Mouse (Mus musculus) stomach, embryonic 15.5 days (tissue): ENCODE data around the gene Rhcg. TPM values are rescaled to one million over a fixed set of nuclear protein-coding genes. Genes with fewer than 3 reads are reported as not detected.

Experiments
- ATAC-seq: fragments of 200-750 bp; cut with Nextera tagmentation; 2 replicates; pipeline ENCODE4 v1.8.0; 2017; ENCODE audit warnings: low read depth, moderate number of reproducible peaks, moderate TSS enrichment; ENCODE audit not compliant: insufficient read depth, low FRiP score
- H3K27ac ChIP-seq: fragments of 300-500 bp; sonication (generic); 2 replicates; pipeline ENCODE4 v1.5.1; 2015; ENCODE audit warnings: mild to moderate bottlenecking, inconsistent platforms
- H3K27me3 ChIP-seq: fragments of 300-500 bp; sonication (generic); replicated peaks from 2 replicates; pipeline ENCODE4 v1.6.1; 2015; ENCODE audit warnings: inconsistent platforms
- H3K36me3 ChIP-seq: fragments of 300-500 bp; sonication (generic); 2 replicates; pipeline ENCODE4 v1.6.1; 2015; ENCODE audit warnings: inconsistent platforms
- H3K4me1 ChIP-seq: fragments of 300-500 bp; sonication (generic); 2 replicates; pipeline ENCODE4 v1.6.1; 2015; ENCODE audit warnings: inconsistent platforms
- H3K4me2 ChIP-seq: fragments of 300-500 bp; sonication (generic); 2 replicates; pipeline ENCODE4 v1.6.1; 2015; ENCODE audit warnings: mild to moderate bottlenecking, inconsistent platforms
- H3K4me3 ChIP-seq: fragments of 300-500 bp; sonication (generic); replicated peaks from 2 replicates; pipeline ENCODE4 v1.5.1; 2015; ENCODE audit warnings: inconsistent platforms
- H3K9ac ChIP-seq: fragments of 300-500 bp; sonication (generic); 2 replicates; pipeline ENCODE4 v1.6.1; 2015; ENCODE audit warnings: inconsistent platforms
- H3K9me3 ChIP-seq: fragments of 300-500 bp; sonication (generic); 2 replicates; pipeline ENCODE4 v1.6.1; 2016; ENCODE audit warnings: inconsistent platforms
- WGBS: fragments of 180-500 bp; shearing (Covaris S2); methylation state at CpG from one replicate; pipeline ENCODE4 v1.1.7; 2015; 5-methylcytosine and 5-hydroxymethylcytosine counted together
- polyA plus RNA-seq: library from polyadenylated mRNA; unstranded; fragments of >200 nt; fragmentation: Nextera tagmentation; extraction: Ambion mirVana; gene quantifications from 2 replicates; pipeline ENCODE4 v1.2.1, GENCODE M21; 2015

Gene Rhcg
- polyA plus RNA-seq, 1 experiment from 2014 or later: 0.41 TPM

GRCm38 (mm10) chr7:79568937-79569535, 48.4 kb downstream of the Rhcg start:
- no peaks in the 10 kb centered on the region for H3K9me3 ChIP-seq
- 39% methylated on average over 4 of the region's 4 CpGs for WGBS

DNA sequence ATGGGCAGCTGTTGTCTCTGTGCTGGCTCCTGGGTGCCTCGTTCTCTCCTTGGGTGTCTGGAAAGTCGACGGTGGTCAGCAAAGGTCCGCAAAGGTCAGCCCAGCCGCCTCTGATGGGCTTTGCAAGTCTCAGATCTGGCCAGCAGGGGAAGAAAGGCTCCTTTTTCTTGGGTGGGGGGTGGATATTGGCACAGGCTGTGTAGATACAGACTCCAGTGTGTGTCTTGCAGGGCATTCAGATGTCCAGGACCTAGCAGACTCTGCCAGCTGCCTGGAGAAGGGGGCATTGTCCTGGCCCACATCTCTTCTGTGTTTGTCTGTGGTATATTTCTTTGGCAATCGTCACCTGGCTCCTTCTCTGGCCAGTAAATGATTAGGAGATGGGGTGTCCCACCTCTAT, 49.2 kb downstream of the Rhcg start:
- Histone ChIP-seq H3K9me3 (no peaks in the 10 kb centered on the region), H3K9ac (no peak overlapping the region), H3K27me3 (peaks cover 10% of the 10 kb centered on the region; the same call in 1 of the 2 replicates), H3K27ac (no peak overlapping the region), H3K36me3 (no peaks in the 10 kb centered on the region), H3K4me2 (no peak overlapping the region), H3K4me3 (no peak overlapping the region), H3K4me1 (no peaks in the 10 kb centered on the region)
- WGBS: 65% methylated on average over 6 of the region's 6 CpGs
- ATAC-seq: no peak

More at GRCm38 (mm10) chr7:79568937-79569535, 48.4 kb downstream of the Rhcg start:
- Histone ChIP-seq H3K27ac (no peak overlapping the region), H3K4me3 (no peak overlapping the region), H3K36me3 (no peaks in the 10 kb centered on the region), H3K4me2 (no peak overlapping the region), H3K27me3 (peaks cover 12% of the 10 kb centered on the region; the same call in 1 of the 2 replicates), H3K4me1 (no peaks in the 10 kb centered on the region), H3K9ac (no peak overlapping the region)
- ATAC-seq: no peak

- no peaks in the 10 kb centered on the region for H3K9me3 ChIP-seq
- no peak overlapping the region for H3K4me3 ChIP-seq
- no peaks in the 10 kb centered on the region for H3K4me1 ChIP-seq
- H3K36me3 ChIP-seq: no peaks in the 10 kb centered on the region
- ATAC-seq: no peak
- H3K27ac ChIP-seq: no peak overlapping the region
- H3K4me2 ChIP-seq: no peak overlapping the region
- H3K9ac ChIP-seq: no peak overlapping the region
- H3K27me3 ChIP-seq: peaks cover 36% of the 10 kb centered on the region
- 21% methylated on average over 13 of the region's 13 CpGs for WGBS
These were observed 53.8 kb downstream of the Rhcg start for GRCm38 (mm10) chr7:79563675-79564074.

- WGBS: 41% methylated on average over 5 of the region's 5 CpGs
- no peak for ATAC-seq
- peaks cover 43% of the 10 kb centered on the region for H3K27me3 ChIP-seq
These were observed 55.1 kb downstream of the Rhcg start for GRCm38 (mm10) chr7:79562385-79562784.

DNA sequence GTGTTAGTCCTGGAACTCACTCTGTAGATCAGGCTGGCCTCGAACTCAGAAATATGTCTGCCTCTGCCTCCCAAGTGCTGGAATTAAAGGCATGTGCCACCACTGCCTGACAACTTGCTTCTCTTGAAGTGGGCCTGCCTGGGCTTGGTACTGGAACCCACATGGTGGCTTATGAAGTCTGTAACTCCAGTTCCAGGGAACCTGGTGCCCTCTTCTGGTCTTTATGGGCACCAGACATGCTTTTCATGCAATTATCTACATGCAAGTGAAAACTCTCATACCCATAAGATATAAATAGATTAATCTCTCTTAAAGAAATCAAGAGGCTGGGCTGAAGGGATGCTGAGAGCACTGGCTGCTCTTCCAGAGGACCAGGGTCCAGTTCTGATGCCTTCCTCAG, 58.8 kb downstream of the Rhcg start:
- no peak for ATAC-seq
- H3K27me3 ChIP-seq: peaks cover 77% of the 10 kb centered on the region

More at GRCm38 (mm10) chr7:79562385-79562784, 55.1 kb downstream of the Rhcg start:
- no peak overlapping the region for H3K27ac ChIP-seq
- H3K4me3 ChIP-seq: no peak overlapping the region
- H3K4me2 ChIP-seq: no peak overlapping the region
- no peaks in the 10 kb centered on the region for H3K4me1 ChIP-seq
- H3K9ac ChIP-seq: no peak overlapping the region
- no peaks in the 10 kb centered on the region for H3K36me3 ChIP-seq
- no peaks in the 10 kb centered on the region for H3K9me3 ChIP-seq

GRCm38 (mm10) chr7:79557728-79558221, 59.7 kb downstream of the Rhcg start:
- no peaks in the 10 kb centered on the region for H3K9me3 ChIP-seq
- H3K4me1 ChIP-seq: no peaks in the 10 kb centered on the region
- H3K36me3 ChIP-seq: no peaks in the 10 kb centered on the region
- H3K9ac ChIP-seq: no peak overlapping the region
- no peak overlapping the region for H3K4me3 ChIP-seq
- no peak for ATAC-seq
- WGBS: 11% methylated on average over 8 of the region's 8 CpGs
- H3K27me3 ChIP-seq: peaks cover 86% of the 10 kb centered on the region
- no peak overlapping the region for H3K4me2 ChIP-seq
- H3K27ac ChIP-seq: no peak overlapping the region

More for the DNA sequence above, 58.8 kb downstream of the Rhcg start:
- Histone ChIP-seq H3K4me2 (no peak overlapping the region), H3K9me3 (no peaks in the 10 kb centered on the region), H3K4me1 (no peaks in the 10 kb centered on the region), H3K9ac (no peak overlapping the region), H3K4me3 (no peak overlapping the region), H3K27ac (no peak overlapping the region), H3K36me3 (no peaks in the 10 kb centered on the region)
- WGBS: 77% methylated on average over 1 of the region's 1 CpGs

GRCm38 (mm10) chr7:79555368-79556034, 62.0 kb downstream of the Rhcg start:
- ATAC-seq: no peak
- peaks cover 79% of the 10 kb centered on the region for H3K27me3 ChIP-seq
- WGBS: 4% methylated on average over 25 of the region's 25 CpGs

DNA sequence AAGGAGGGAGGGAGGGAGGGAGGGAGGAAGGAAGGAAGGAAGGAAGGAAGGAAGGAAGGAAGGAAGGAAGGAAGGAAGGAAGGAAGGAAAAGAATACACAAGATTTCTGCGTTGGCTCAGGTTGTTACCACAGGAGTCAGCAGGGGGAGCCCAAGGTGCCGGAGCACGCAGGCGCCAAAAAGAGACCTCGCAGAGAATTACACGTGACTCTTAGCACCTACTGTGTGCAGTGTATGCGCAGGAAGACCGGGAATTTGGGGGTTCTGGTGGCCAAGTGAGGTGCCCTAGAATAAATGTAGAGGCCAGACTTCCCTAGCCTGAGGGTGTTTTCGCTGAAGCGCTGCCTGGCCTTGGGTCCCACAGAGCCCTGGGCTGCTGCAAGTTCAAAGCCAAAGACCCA, 64.8 kb downstream of the Rhcg start:
- ATAC-seq: no peak
- WGBS: 3% methylated on average over 10 of the region's 10 CpGs
- no peak overlapping the region for H3K9ac ChIP-seq

More at GRCm38 (mm10) chr7:79555368-79556034, 62.0 kb downstream of the Rhcg start:
- H3K36me3 ChIP-seq: no peaks in the 10 kb centered on the region
- no peak overlapping the region for H3K4me3 ChIP-seq
- no peaks in the 10 kb centered on the region for H3K4me1 ChIP-seq
- H3K27ac ChIP-seq: no peak overlapping the region
- H3K9me3 ChIP-seq: no peaks in the 10 kb centered on the region
- no peak overlapping the region for H3K4me2 ChIP-seq
- H3K9ac ChIP-seq: no peak overlapping the region

DNA sequence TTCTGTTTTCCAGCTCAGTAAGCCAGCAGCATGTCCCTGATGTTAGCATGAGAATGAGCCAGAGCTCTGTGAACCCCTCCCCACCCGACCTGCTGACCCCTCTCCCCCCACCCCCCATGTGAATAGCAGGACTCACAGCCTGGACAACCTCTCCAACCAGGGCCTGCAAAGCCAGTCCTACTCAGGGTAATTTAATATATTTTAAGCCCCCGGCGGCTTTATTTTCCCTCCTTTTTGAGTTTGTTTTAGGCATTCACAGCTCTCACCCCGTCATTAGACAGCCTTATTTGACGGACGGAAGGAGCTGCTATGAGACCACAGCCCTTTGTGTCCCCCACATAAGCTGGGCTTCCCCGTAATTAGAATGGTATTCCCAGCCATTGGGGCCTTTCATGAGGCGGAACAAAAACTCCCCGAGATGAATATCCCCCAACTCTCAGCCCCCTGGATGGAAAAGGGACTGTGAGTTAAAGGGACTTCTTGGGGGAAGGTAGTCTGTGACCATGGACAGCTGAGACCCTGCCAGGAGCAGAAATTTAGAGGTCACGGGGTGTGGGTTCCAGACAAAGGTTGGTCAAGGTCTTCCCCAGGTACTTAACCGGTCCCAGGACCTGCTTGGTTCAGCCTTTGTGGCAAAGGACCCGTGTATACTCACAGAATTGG, 68.4 kb downstream of the Rhcg start:
- ATAC-seq: no peak

More for the DNA sequence above, 64.8 kb downstream of the Rhcg start:
- peaks cover 84% of the 10 kb centered on the region for H3K27me3 ChIP-seq
- H3K36me3 ChIP-seq: no peaks in the 10 kb centered on the region
- no peak overlapping the region for H3K27ac ChIP-seq
- no peak overlapping the region for H3K4me3 ChIP-seq
- H3K9me3 ChIP-seq: no peaks in the 10 kb centered on the region
- H3K4me1 ChIP-seq: no peaks in the 10 kb centered on the region
- no peak overlapping the region for H3K4me2 ChIP-seq

GRCm38 (mm10) chr7:79547092-79547491, 70.4 kb downstream of the Rhcg start:
- no peak overlapping the region for H3K4me3 ChIP-seq
- no peaks in the 10 kb centered on the region for H3K9me3 ChIP-seq
- no peak overlapping the region for H3K4me2 ChIP-seq
- H3K36me3 ChIP-seq: no peaks in the 10 kb centered on the region
- H3K27me3 ChIP-seq: peaks cover 85% of the 10 kb centered on the region
- H3K9ac ChIP-seq: no peak overlapping the region
- H3K27ac ChIP-seq: no peak overlapping the region
- WGBS: 3% methylated on average over 15 of the region's 15 CpGs
- H3K4me1 ChIP-seq: 0 out of 2 replicates have a peak, but pooled peaks cover 5% of the 10 kb centered on the region
- ATAC-seq: no peak

More for the DNA sequence above, 68.4 kb downstream of the Rhcg start:
- no peak overlapping the region for H3K9ac ChIP-seq
- WGBS: 34% methylated on average over 12 of the region's 12 CpGs
- H3K4me3 ChIP-seq: no peak overlapping the region
- no peak overlapping the region for H3K4me2 ChIP-seq
- H3K36me3 ChIP-seq: no peaks in the 10 kb centered on the region
- H3K4me1 ChIP-seq: no peaks in the 10 kb centered on the region
- H3K9me3 ChIP-seq: no peaks in the 10 kb centered on the region
- H3K27ac ChIP-seq: no peak overlapping the region
- H3K27me3 ChIP-seq: peaks cover 82% of the 10 kb centered on the region

- 6% methylated on average over 7 of the region's 7 CpGs for WGBS
- Histone ChIP-seq H3K9me3 (no peaks in the 10 kb centered on the region), H3K36me3 (no peaks in the 10 kb centered on the region), H3K9ac (no peak overlapping the region), H3K27me3 (peaks cover 95% of the 10 kb centered on the region), H3K4me3 (no peak overlapping the region), H3K4me2 (no peak overlapping the region), H3K4me1 (0 out of 2 replicates have a peak, but pooled peaks cover 5% of the 10 kb centered on the region), H3K27ac (no peak overlapping the region)
- no peak for ATAC-seq
These were observed 72.4 kb downstream of the Rhcg start for GRCm38 (mm10) chr7:79545066-79545400.
